Mouse (Mus musculus): ENCODE results near the gene Taz.

DNA sequence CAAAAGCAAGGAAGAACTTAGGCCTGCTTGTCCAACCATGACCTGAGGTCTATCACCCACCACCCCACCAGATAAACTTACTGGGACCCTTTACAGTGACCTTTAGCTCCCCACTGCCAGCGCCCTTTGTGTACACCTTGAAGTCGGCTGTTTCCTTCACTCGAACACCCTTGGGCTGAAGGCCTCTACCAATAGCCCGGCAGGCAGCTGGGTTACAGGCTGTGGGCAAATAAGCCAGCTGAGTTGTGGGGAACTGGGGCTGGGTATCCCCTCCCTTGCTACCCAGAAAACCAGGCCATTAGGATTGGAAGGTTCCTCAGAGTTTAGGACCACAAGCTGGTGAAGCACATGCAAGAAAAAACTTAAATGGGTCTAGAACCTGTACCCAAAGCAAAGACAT is 41.4 kb upstream of the Taz start:
- TF ChIP-seq CTCF (IDR thresholded peaks at IDR 0.05; ENCODE audit: low read depth) (no peak), EP300 (IDR thresholded peaks at IDR 0.05; ENCODE audit: low read depth) (no peak)

All from liver, embryonic 14.5 days (tissue).